Mouse (Mus musculus) E14TG2a.4 (cell line): ENCODE results near the gene Cfap221.

Experiments
- CTCF ChIP-seq: conservative IDR thresholded peaks from 2 replicates; pipeline ENCODE4 v1.5.1; 2014; ENCODE audit warnings: low read length
- POU5F1 ChIP-seq: IDR thresholded peaks from 2 replicates; pipeline ENCODE4 v1.6.1; 2014; ENCODE audit warnings: low read length, borderline replicate concordance

GRCm38 (mm10) chr1:119907206-119907748, 89.8 kb downstream of the Cfap221 start:
- TF ChIP-seq CTCF (no peak), POU5F1 (no peak)
